Mouse (Mus musculus) cerebellum, adult 2 months (tissue): Measurements from ENCODE around the gene Fabp3. TPM values are rescaled to one million over a fixed set of nuclear protein-coding genes. Genes with fewer than 3 reads are reported as not detected.
A peak's percentile ranks its signal among the peaks of the same experiment; 100 is the strongest.

ENCODE experiments used
- DNase-seq, 2 experiments: peaks; one replicate each; pipeline ENCODE4 v3.0.0; 2021
- H3K27ac ChIP-seq: fragments of 200-500 bp; 2 replicates; pipeline ENCODE4 v1.5.1; 2012; ENCODE audit warnings: low read length, control low read depth, inconsistent platforms; ENCODE audit not compliant: insufficient read depth
- H3K27me3 ChIP-seq: fragments of 200-500 bp; 2 replicates; pipeline ENCODE4 v1.6.1; 2012; ENCODE audit warnings: inconsistent platforms, mild to moderate bottlenecking, low read length, moderate library complexity; ENCODE audit not compliant: control insufficient read depth, insufficient read depth
- H3K4me1 ChIP-seq: fragments of 200-500 bp; 2 replicates; pipeline ENCODE4 v1.6.1; 2011; ENCODE audit warnings: low read length; ENCODE audit not compliant: control insufficient read depth, insufficient read depth
- H3K4me3 ChIP-seq: fragments of 200-500 bp; replicated peaks from 2 replicates; pipeline ENCODE3; 2011; ENCODE audit warnings: mild to moderate bottlenecking, low read depth, low read length, control low read depth; ENCODE audit not compliant: insufficient read depth
- CTCF ChIP-seq: fragments of 200-500 bp; IDR thresholded peaks from 2 replicates; pipeline ENCODE4 v1.5.1; 2011; ENCODE audit warnings: low read depth, mild to moderate bottlenecking, control low read depth, low read length, moderate library complexity, borderline replicate concordance; ENCODE audit not compliant: insufficient read depth
- POLR2A ChIP-seq: fragments of 200-500 bp; IDR thresholded peaks from 2 replicates; pipeline ENCODE4 v1.6.1; 2011; ENCODE audit warnings: low read length, control low read depth, borderline replicate concordance; ENCODE audit not compliant: insufficient read depth
- WGBS: fragments of 180-500 bp; shearing (Covaris S2); methylation state at CpG from one replicate; pipeline ENCODE4 v1.1.7; 2018; 5-methylcytosine and 5-hydroxymethylcytosine counted together
- polyA plus RNA-seq: library from polyadenylated mRNA; depleted of rRNA; stranded (reverse); fragments of >200 nt; gene quantifications from 2 replicates; pipeline ENCODE4 v1.2.3, GENCODE M21; 2012; rRNA removed

Gene Fabp3
- polyA plus RNA-seq = 196 and 220 TPM in 2 replicates

- Histone ChIP-seq H3K27me3 (no peaks in the 10 kb centered on the region), H3K4me1 (peaks cover 29% of the 10 kb centered on the region), H3K27ac (peak within 1 kb of the TSS; percentile 85), H3K4me3 (peak within 1 kb of the TSS; percentile 86)
- DNase-seq = peak; percentile 85 to 86
- TF ChIP-seq POLR2A (peak; percentile 75; the same call in 1 of the 2 replicates), CTCF (no peak)
- WGBS = 1% methylated on average over 52 of the region's 52 CpGs
Measured at GRCm38 (mm10) chr4:130308231-130309081, at the start of gene Fabp3, which contains the start of gene Gm10570. TSS of gene Fabp3 (plus strand) at chr4:130308595. TSS of gene Gm10570 (minus strand) at chr4:130308674.

GRCm38 (mm10) chr4:130260406-130260805, 48.0 kb upstream of the Fabp3 start:
- Histone ChIP-seq H3K4me1 (peaks cover 6% of the 10 kb centered on the region; the same call in 1 of the 2 replicates), H3K27me3 (no peaks in the 10 kb centered on the region), H3K27ac (no peak overlapping the region), H3K4me3 (no peak overlapping the region)
- WGBS = 45% methylated on average over 5 of the region's 5 CpGs
- TF ChIP-seq CTCF (no peak), POLR2A (no peak)
- DNase-seq = no peak

- Histone ChIP-seq H3K4me3 (no peak overlapping the region), H3K27me3 (no peaks in the 10 kb centered on the region), H3K4me1 (peaks cover 14% of the 10 kb centered on the region), H3K27ac (no peak overlapping the region)
- no peak for DNase-seq
- WGBS = 37% methylated on average over 11 of the region's 11 CpGs
- TF ChIP-seq POLR2A (no peak), CTCF (no peak)
Measured at GRCm38 (mm10) chr4:130264131-130264530, 44.3 kb upstream of the Fabp3 start.

- no peak for TF ChIP-seq POLR2A
- peak; percentile 90 for TF ChIP-seq CTCF
- H3K27me3 ChIP-seq = no peaks in the 10 kb centered on the region
- WGBS = 25% methylated on average over 24 of the region's 24 CpGs
- H3K4me1 ChIP-seq = peaks cover 18% of the 10 kb centered on the region
- no peak overlapping the region for H3K4me3 ChIP-seq
- peak; percentile 71 to 86 for DNase-seq
- no peak overlapping the region for H3K27ac ChIP-seq
Measured at GRCm38 (mm10) chr4:130264698-130265349, 43.6 kb upstream of the Fabp3 start.

GRCm38 (mm10) chr4:130266601-130267000, 41.8 kb upstream of the Fabp3 start:
- Histone ChIP-seq H3K27ac (no peak overlapping the region), H3K27me3 (no peaks in the 10 kb centered on the region), H3K4me3 (no peak overlapping the region), H3K4me1 (peaks cover 32% of the 10 kb centered on the region)
- 84% methylated on average over 9 of the region's 9 CpGs for WGBS
- DNase-seq = no peak
- no peak for TF ChIP-seq CTCF
- TF ChIP-seq POLR2A = no peak

- TF ChIP-seq POLR2A = no peak
- no peak for TF ChIP-seq CTCF
- Histone ChIP-seq H3K4me3 (no peak overlapping the region), H3K27ac (no peak overlapping the region), H3K27me3 (no peaks in the 10 kb centered on the region), H3K4me1 (peaks cover 32% of the 10 kb centered on the region)
- no peak for DNase-seq
- WGBS = 93% methylated on average over 7 of the region's 7 CpGs
Measured at GRCm38 (mm10) chr4:130267069-130267468, 41.3 kb upstream of the Fabp3 start.

GRCm38 (mm10) chr4:130268736-130269135, 39.7 kb upstream of the Fabp3 start:
- Histone ChIP-seq H3K4me1 (peaks cover 32% of the 10 kb centered on the region), H3K4me3 (no peak overlapping the region), H3K27me3 (no peaks in the 10 kb centered on the region), H3K27ac (peak overlapping the region; percentile 46; the same call in 1 of the 2 replicates)
- WGBS = 58% methylated on average over 10 of the region's 10 CpGs
- TF ChIP-seq CTCF = no peak
- TF ChIP-seq POLR2A = no peak
- peak in 1 of 2 experiments; percentile 56 for DNase-seq
